Mouse (Mus musculus) midbrain, embryonic 12.5 days (tissue): Measurements from ENCODE around the gene Ssc5d. TPM values are rescaled to one million over a fixed set of nuclear protein-coding genes. Genes with fewer than 3 reads are reported as not detected.

ENCODE experiments used
- ATAC-seq: fragments of 200-750 bp; cut with Nextera tagmentation; 2 replicates; pipeline ENCODE4 v1.8.0; 2017; ENCODE audit warnings: low read depth, moderate TSS enrichment, moderate library complexity; ENCODE audit not compliant: low FRiP score
- H3K27ac ChIP-seq: fragments of 300-500 bp; sonication (generic); replicated peaks from 2 replicates; pipeline ENCODE4 v1.5.1; 2016; ENCODE audit warnings: mild to moderate bottlenecking
- H3K27me3 ChIP-seq: fragments of 300-500 bp; sonication (generic); 2 replicates; pipeline ENCODE4 v1.6.1; 2016; ENCODE audit warnings: mild to moderate bottlenecking
- H3K36me3 ChIP-seq: fragments of 300-500 bp; sonication (generic); 2 replicates; pipeline ENCODE4 v1.6.1; 2016
- H3K4me1 ChIP-seq: fragments of 300-500 bp; sonication (generic); 2 replicates; pipeline ENCODE4 v1.6.1; 2016
- H3K4me2 ChIP-seq: fragments of 300-500 bp; sonication (generic); replicated peaks from 2 replicates; pipeline ENCODE4 v1.6.1; 2016; ENCODE audit warnings: mild to moderate bottlenecking, moderate library complexity
- H3K4me3 ChIP-seq: fragments of 300-500 bp; sonication (generic); 2 replicates; pipeline ENCODE4 v1.5.1; 2016; ENCODE audit warnings: mild to moderate bottlenecking
- H3K9ac ChIP-seq: fragments of 300-500 bp; sonication (generic); replicated peaks from 2 replicates; pipeline ENCODE4 v1.6.1; 2016; ENCODE audit warnings: mild to moderate bottlenecking, moderate library complexity
- H3K9me3 ChIP-seq: fragments of 300-500 bp; sonication (generic); 2 replicates; pipeline ENCODE4 v1.6.1; 2016; ENCODE audit warnings: mild to moderate bottlenecking
- WGBS: fragments of 180-500 bp; shearing (Covaris S2); methylation state at CpG from one replicate; pipeline ENCODE4 v1.1.7; 2016; 5-methylcytosine and 5-hydroxymethylcytosine counted together
- polyA plus RNA-seq: library from polyadenylated mRNA; unstranded; fragments of >200 nt; fragmentation: Nextera tagmentation; extraction: Ambion mirVana; gene quantifications from 2 replicates; pipeline ENCODE4 v1.2.1, GENCODE M21; 2016

Gene Ssc5d
- polyA plus RNA-seq, 1 experiment from 2014 or later = 2.0 TPM

DNA sequence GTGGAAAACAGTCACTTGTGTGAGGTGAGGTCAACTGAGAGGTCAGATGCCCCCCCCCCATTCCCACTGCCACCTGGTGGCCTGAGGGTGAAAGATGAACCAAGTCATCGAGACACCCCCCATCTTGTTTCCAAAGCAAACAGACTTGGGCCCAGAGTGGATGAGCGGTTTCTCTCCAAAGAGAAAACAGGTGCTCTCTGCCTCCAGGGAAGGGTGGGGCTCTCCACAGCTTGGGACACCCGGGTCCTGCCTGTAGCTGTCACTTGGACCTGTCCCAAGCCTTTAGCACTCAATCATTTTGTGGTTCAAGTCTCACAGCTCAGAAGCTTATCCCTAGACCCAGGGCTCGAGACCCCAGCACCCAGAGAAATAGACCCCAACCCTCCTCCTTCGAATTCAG is 37.9 kb downstream of the Ssc5d start:
- Histone ChIP-seq H3K4me1 (no peaks in the 10 kb centered on the region), H3K9me3 (no peaks in the 10 kb centered on the region), H3K4me2 (no peak overlapping the region), H3K4me3 (no peak overlapping the region), H3K27ac (no peak overlapping the region), H3K27me3 (no peaks in the 10 kb centered on the region), H3K36me3 (no peaks in the 10 kb centered on the region), H3K9ac (no peak overlapping the region)
- WGBS = 79% methylated on average over 5 of the region's 5 CpGs
- no peak for ATAC-seq

DNA sequence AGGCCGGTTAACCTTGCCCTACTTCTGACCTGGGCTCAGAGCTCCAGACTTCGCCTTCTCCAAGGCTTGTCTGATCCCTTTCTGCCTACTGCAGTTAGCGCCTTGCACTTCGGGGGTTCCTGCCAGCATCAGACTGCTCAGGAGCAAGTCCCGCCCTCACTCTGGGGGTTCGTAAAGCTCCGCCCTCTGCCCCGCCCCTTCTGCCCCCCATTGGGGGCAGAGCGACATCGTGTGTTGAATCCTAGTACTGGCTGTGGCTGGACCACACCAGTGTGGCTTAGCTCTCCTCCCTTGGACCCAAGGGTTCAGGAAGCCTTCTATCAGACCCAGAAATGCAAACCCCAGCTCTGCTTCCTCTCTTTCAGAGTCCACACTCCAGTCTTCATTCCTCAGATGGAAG is 38.7 kb downstream of the Ssc5d start, which contains the start of gene Sbk2:
Gene Sbk2 (minus strand): TSS at position 135 of the 400 bp plus-strand sequence.
- Histone ChIP-seq H3K4me2 (no peak within 1 kb of the TSS), H3K9ac (no peak within 1 kb of the TSS), H3K9me3 (no peaks in the 10 kb centered on the region), H3K27ac (no peak within 1 kb of the TSS), H3K4me3 (no peak within 1 kb of the TSS), H3K4me1 (no peaks in the 10 kb centered on the region), H3K27me3 (0 out of 2 replicates have a peak, but pooled peaks cover 3% of the 10 kb centered on the region), H3K36me3 (no peaks in the 10 kb centered on the region)
- 5% methylated on average over 10 of the region's 10 CpGs for WGBS
- peak; percentile 76; the same call in 1 of the 2 replicates for ATAC-seq

DNA sequence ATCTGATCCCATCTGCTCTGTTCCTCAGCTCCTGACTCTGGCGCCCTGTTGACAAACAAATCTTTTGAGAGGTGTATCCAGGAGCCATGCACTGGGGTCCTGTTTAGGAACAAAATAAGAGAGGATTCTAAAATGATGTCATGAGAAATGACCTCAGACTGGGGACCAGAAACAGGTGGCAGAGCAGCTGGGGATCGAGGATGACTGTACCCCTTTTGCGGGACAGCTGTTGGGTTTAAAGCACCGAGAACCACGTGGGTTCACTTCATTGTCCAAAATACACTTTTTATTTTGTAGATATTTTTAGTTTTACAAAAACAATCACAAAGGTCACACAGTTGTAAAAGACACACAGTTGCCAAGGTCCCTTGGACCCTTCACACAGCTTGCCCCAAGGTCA is 39.4 kb downstream of the Ssc5d start:
- H3K36me3 ChIP-seq = no peaks in the 10 kb centered on the region
- H3K4me1 ChIP-seq = no peaks in the 10 kb centered on the region
- no peak overlapping the region for H3K4me2 ChIP-seq
- H3K27ac ChIP-seq = no peak overlapping the region
- ATAC-seq = no peak
- no peak overlapping the region for H3K4me3 ChIP-seq
- WGBS = 90% methylated on average over 5 of the region's 5 CpGs
- H3K9ac ChIP-seq = no peak overlapping the region
- H3K27me3 ChIP-seq = 0 out of 2 replicates have a peak, but pooled peaks cover 3% of the 10 kb centered on the region
- H3K9me3 ChIP-seq = no peaks in the 10 kb centered on the region

DNA sequence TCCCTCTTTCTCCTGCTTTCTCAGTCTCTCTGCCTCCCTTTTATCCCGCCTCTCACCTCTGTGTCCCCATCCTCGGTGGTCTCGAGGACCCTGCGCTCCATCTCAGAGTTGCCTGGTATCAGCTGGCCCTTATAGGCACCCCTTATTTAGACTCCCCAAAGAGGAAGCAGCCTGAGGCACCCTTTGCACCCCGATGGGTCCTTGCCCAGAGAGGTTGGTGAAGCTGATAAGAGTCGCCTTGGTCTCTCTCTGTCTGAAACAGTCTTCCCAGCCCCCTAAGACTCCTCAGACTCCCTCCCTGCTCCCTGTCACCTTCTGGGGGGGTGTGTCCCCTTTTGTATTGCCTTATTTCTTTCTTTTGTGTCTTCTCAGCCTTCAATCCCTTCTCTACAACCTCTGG is 45.5 kb downstream of the Ssc5d start, which contains the start of gene Sbk3:
Gene Sbk3 (minus strand): TSS at position 101 of the 400 bp plus-strand sequence.
- Histone ChIP-seq H3K4me2 (no peak within 1 kb of the TSS), H3K4me3 (no peak within 1 kb of the TSS), H3K27ac (no peak within 1 kb of the TSS), H3K4me1 (0 out of 2 replicates have a peak, but pooled peaks cover 4% of the 10 kb centered on the region), H3K27me3 (0 out of 2 replicates have a peak, but pooled peaks cover 3% of the 10 kb centered on the region), H3K9ac (no peak within 1 kb of the TSS; the same call in 1 of the 2 replicates), H3K9me3 (no peaks in the 10 kb centered on the region), H3K36me3 (no peaks in the 10 kb centered on the region)
- WGBS = 44% methylated on average over 6 of the region's 6 CpGs
- ATAC-seq = no peak

GRCm38 (mm10) chr7:4971710-4972109 is 46.1 kb downstream of the Ssc5d start:
- Histone ChIP-seq H3K4me2 (no peak overlapping the region), H3K4me1 (0 out of 2 replicates have a peak, but pooled peaks cover 4% of the 10 kb centered on the region), H3K27me3 (0 out of 2 replicates have a peak, but pooled peaks cover 3% of the 10 kb centered on the region), H3K36me3 (no peaks in the 10 kb centered on the region), H3K27ac (no peak overlapping the region), H3K4me3 (no peak overlapping the region), H3K9ac (no peak overlapping the region), H3K9me3 (no peaks in the 10 kb centered on the region)
- 28% methylated on average over 7 of the region's 7 CpGs for WGBS
- ATAC-seq = no peak

GRCm38 (mm10) chr7:4972321-4973047 is 46.9 kb downstream of the Ssc5d start:
- no peak overlapping the region for H3K4me3 ChIP-seq
- no peak overlapping the region for H3K27ac ChIP-seq
- WGBS = 82% methylated on average over 18 of the region's 18 CpGs
- no peaks in the 10 kb centered on the region; the same call in 1 of the 2 replicates for H3K9me3 ChIP-seq
- 0 out of 2 replicates have a peak, but pooled peaks cover 3% of the 10 kb centered on the region for H3K27me3 ChIP-seq
- H3K9ac ChIP-seq = no peak overlapping the region
- ATAC-seq = no peak
- H3K4me2 ChIP-seq = no peak overlapping the region
- 0 out of 2 replicates have a peak, but pooled peaks cover 4% of the 10 kb centered on the region for H3K4me1 ChIP-seq
- H3K36me3 ChIP-seq = no peaks in the 10 kb centered on the region

DNA sequence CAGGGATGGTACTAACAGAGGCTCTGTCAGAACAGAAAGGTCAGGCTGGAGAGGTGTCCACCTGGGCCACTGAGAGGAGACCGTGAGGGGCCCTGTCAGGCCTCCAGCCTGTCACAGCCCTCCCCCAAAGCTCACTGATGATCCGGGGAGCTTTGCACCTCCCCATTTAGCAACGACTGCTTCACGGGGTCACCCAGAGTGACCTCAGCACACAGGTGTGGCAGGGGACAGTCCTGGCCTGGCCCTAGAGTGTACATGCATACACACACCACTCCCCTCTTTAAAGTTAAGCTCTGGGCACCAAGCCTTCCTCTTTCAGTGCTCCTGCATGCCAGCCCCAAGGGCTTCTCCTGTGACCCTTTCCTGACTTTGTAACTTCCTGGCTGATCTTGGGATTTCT is 49.9 kb downstream of the Ssc5d start:
- no peaks in the 10 kb centered on the region for H3K27me3 ChIP-seq
- 0 out of 2 replicates have a peak, but pooled peaks cover 4% of the 10 kb centered on the region for H3K4me1 ChIP-seq
- no peak overlapping the region for H3K9ac ChIP-seq
- H3K4me3 ChIP-seq = no peak overlapping the region
- no peak overlapping the region for H3K4me2 ChIP-seq
- ATAC-seq = no peak
- no peak overlapping the region for H3K27ac ChIP-seq
- H3K9me3 ChIP-seq = no peaks in the 10 kb centered on the region; the same call in 1 of the 2 replicates
- WGBS = 60% methylated on average over 4 of the region's 4 CpGs
- H3K36me3 ChIP-seq = no peaks in the 10 kb centered on the region

DNA sequence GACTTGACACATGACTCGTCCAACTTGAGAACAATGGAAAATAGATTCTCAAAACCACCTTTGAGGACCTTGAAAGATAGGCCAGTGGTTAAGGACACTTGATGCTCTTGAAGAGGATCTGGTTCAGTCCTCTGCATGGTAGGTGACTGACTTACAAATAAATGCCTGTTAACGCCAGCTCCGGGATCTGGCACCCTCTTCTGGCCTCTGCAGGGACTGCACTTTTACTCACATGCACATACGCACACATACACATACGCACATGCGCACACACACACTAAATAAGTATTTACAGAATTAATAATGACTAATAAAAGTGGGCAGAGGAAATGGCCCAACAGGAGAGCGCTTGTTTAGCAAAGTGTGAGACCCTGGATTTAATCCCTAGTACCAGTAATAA is 51.2 kb downstream of the Ssc5d start:
- no peak for ATAC-seq
- Histone ChIP-seq H3K27me3 (no peaks in the 10 kb centered on the region), H3K27ac (no peak overlapping the region), H3K36me3 (no peaks in the 10 kb centered on the region), H3K4me1 (no peaks in the 10 kb centered on the region), H3K4me2 (no peak overlapping the region), H3K9ac (no peak overlapping the region), H3K4me3 (no peak overlapping the region), H3K9me3 (no peaks in the 10 kb centered on the region; the same call in 1 of the 2 replicates)
- WGBS = 91% methylated on average over 7 of the region's 7 CpGs

GRCm38 (mm10) chr7:4988250-4988649 is 62.7 kb downstream of the Ssc5d start:
- WGBS = 59% methylated on average over 2 of the region's 2 CpGs
- no peak; the same call in 1 of the 2 replicates for ATAC-seq
- Histone ChIP-seq H3K9ac (no peak overlapping the region), H3K4me3 (no peak overlapping the region), H3K27me3 (peaks cover 3% of the 10 kb centered on the region; the same call in 1 of the 2 replicates), H3K4me2 (no peak overlapping the region), H3K27ac (no peak overlapping the region), H3K4me1 (no peaks in the 10 kb centered on the region), H3K36me3 (peaks cover 27% of the 10 kb centered on the region), H3K9me3 (0 out of 2 replicates have a peak, but pooled peaks cover 3% of the 10 kb centered on the region)

DNA sequence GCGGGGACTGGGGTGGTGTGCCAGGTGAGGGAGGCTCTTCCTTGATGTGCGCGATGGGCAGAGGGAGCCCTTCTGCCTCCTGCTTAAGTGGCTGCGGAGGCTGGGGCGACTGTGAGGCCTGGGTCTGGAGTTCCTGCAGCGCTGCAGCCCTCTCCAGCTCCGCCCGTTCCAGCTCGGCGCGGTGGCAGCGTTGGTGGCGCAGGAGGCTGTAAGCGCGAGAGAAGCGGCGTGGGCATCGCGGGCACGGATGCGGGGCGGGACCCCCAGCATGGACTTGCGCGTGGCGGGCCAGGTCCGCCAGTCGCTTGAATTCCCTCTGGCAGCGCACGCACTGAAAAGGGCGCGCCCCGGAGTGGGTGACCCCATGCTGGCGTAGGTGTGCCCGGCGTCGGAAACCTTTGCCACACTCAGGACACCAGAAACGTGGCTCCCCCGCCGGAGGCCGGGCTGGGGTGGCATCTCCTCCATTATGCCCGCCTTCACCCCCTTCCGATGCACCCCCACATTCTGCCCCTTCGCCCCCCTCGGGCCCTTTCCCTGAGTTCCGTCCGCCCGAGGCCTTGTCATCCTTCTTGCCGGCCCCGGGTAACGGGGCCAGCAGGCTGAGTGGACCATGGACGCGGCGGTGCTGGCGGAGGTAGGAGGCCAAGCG is 67.9 kb downstream of the Ssc5d start:
- no peak for ATAC-seq

GRCm38 (mm10) chr7:4993999-4994788 is 68.6 kb downstream of the Ssc5d start:
- Histone ChIP-seq H3K27me3 (peaks cover 23% of the 10 kb centered on the region), H3K4me1 (peaks cover 28% of the 10 kb centered on the region), H3K4me2 (peak overlapping the region; percentile 84), H3K9me3 (0 out of 2 replicates have a peak, but pooled peaks cover 3% of the 10 kb centered on the region), H3K9ac (peak overlapping the region; percentile 93; the same call in 1 of the 2 replicates), H3K36me3 (peaks cover 40% of the 10 kb centered on the region), H3K27ac (no peak overlapping the region), H3K4me3 (peak overlapping the region; percentile 84)
- WGBS = 53% methylated on average over 59 of the region's 59 CpGs
- no peak for ATAC-seq

More for the DNA sequence above, 67.9 kb downstream of the Ssc5d start:
- Histone ChIP-seq H3K4me2 (peak overlapping the region; percentile 84), H3K27ac (no peak overlapping the region), H3K4me1 (peaks cover 28% of the 10 kb centered on the region), H3K9ac (peak overlapping the region; percentile 93; the same call in 1 of the 2 replicates), H3K27me3 (peaks cover 23% of the 10 kb centered on the region), H3K4me3 (peak overlapping the region; percentile 84), H3K36me3 (peaks cover 40% of the 10 kb centered on the region), H3K9me3 (0 out of 2 replicates have a peak, but pooled peaks cover 3% of the 10 kb centered on the region)
- WGBS = 34% methylated on average over 55 of the region's 55 CpGs
